Mouse (Mus musculus) WW6 (cell line): ENCODE data around the gene F2rl3.

Experiments
- DNase-seq: peaks from one replicate; pipeline ENCODE4 v3.0.0-alpha.2; 2013; ENCODE audit warnings: low read depth, low spot score

The F2rl3 gene

DNA sequence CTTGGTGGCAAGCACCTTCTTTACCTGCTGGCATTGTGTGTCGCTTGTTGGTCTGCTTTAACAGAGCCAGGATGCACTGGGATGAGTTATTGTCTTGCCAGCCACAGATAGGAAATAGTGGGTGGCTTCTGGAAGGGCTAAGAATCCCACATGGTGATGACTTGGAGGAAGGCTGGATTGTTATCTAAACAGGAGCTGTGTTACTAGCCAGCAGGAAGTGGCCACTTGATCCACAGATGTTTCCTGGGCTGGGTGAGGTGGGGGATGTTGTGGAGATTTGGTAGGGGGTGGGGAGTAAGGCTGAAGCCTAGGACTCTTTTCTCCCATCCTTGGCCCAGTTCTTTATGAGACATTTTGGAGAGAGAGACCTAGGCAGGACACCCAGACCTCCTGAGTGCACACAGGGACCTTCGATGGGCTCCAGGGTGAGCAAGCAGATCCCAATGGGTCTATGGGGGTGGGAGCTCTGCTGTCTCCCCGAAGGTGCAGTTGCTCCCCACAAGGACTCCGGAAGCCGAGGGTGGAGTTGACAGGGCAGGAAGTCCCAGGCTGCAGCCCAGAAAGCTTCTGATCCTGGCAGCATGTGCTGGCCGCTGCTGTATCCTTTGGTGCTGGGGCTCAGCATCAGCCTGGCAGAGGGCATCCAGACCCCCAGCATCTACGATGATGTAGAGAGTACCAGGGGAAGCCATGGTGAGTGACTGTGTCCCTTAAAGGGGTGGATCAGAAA is at the start of gene F2rl3:
F2rl3 (plus strand) TSS at position 559 of the 730 bp plus-strand sequence.
- no peak for DNase-seq

DNA sequence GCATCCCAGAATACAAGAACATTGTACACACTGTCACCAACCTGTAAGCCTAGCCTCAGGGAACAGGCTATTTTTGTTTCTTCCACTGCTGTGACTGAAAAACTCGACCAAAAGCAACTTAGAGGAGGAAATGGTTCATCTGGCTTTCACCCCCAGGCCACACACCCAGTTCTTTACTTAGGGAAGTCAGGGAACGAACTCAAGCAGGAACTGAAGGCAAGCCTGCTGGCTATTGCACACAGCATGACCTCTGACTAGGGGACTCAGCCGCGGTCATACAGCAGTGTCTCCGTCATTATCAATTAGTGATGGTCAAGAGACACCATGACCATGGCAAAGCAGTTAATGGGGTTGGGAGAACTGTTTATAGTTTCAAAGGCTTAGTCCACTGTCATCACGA is 49.1 kb upstream of the F2rl3 start:
- DNase-seq, result no peak

- no peak for DNase-seq
Measured at GRCm38 (mm10) chr8:72716594-72716993, 45.1 kb upstream of the F2rl3 start.

DNA sequence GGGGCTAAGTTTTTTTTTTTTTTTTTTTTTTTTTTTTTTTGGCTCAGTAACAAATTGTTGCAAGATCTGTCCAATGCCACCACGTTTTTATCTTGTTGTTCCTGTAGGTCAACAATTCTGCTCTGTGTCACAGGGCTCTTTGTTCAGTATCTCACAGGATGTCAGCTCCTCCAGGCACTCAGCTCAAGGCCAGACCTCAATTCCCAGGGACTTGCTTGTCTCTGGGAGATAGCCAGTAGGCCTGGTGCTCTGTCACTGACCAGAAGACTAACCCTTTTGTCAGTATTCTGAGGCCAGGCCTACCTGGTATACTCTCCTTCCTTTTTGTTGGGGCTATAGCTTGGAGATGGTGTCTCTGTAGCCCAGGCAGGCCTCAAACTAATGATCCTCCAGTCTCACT is 41.1 kb upstream of the F2rl3 start:
- no peak for DNase-seq

- peak; percentile 75 for DNase-seq
Measured at GRCm38 (mm10) chr8:72722769-72723650, 38.7 kb upstream of the F2rl3 start, which contains the start of gene Sin3b. Gene Sin3b (plus strand): TSS chr8:72723285.

DNA sequence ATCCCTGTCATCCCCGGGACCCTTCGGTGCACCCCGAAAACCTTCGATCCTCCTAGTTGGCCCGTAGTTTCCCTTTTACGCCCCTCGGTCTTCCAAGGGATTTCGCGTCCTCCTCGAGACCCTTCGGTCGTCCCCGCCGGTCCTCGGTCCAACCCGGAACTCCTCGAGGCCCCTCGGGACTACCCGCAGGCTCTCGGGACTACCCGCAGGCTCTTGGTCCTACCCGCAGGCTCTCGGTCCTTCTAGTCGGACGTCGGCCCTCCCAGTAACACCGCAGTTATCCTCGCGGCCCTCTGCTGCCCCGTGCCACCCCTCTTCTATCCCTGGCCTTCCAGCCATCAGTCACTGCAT is 38.1 kb upstream of the F2rl3 start:
- no peak for DNase-seq

GRCm38 (mm10) chr8:72728636-72729035 is 33.0 kb upstream of the F2rl3 start:
- DNase-seq, result no peak

DNA sequence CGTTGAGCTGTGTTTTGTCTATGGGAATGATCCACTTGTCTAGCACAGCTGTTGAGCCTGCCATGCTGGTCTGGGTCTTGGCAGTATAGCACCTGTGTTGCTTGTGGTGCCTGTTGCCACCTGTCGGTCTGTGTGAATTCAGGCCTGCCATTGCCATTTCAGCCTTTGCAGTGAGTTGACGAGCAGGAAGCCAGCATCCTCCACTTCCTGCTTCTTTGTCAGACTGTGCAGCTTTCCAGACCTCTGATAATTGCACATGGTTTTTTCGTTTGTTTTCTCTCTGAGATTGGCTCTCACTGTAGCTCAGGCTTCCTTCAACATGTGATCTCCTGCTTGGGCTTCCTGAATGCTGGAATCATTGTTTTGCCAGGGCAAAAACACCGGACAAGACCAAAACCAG is 26.7 kb upstream of the F2rl3 start:
- DNase-seq, result no peak

GRCm38 (mm10) chr8:72736868-72737267 is 24.8 kb upstream of the F2rl3 start:
- DNase-seq, result no peak

DNA sequence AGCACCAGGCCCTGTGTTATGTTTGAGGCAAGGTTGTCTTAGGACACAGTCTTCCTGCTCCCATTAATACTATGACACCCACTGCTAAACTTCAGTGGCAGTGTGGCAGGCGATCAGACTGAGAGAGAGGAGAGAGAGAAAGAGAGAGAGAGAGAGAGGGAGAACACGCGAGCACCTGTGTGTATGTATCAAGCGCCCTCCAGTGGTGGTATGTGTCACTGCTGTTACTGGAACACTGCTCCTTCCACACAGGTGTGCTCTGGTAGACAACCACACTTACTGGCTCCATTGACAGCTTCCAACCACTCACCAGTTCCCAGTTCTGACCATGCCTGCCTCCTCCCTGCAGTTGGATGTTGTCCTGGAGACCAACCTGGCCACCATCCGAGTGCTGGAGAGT is 15.6 kb upstream of the F2rl3 start:
- DNase-seq, result no peak

GRCm38 (mm10) chr8:72749846-72750245 is 11.8 kb upstream of the F2rl3 start:
- DNase-seq, result no peak

DNA sequence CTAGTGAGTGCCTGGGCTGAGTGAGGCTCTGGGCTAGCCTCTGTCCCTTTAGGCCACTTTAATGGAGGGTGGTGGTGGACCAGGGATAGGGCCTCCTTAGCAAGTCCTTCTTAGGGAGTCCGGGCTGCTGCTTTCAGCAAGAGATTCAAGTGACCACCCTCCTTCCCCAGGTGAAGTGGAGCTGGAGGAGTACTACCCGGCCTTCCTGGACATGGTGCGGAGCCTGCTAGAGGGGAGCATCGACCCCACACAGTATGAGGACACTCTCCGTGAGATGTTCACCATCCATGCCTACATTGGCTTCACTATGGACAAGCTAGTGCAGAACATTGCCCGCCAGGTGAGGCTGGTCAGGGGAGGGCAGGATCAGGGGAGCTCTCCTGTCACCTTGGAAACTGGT is 11.4 kb upstream of the F2rl3 start:
- no peak for DNase-seq

- no peak for DNase-seq
Measured at GRCm38 (mm10) chr8:72751126-72751525, 10.6 kb upstream of the F2rl3 start.

- DNase-seq, result no peak
Measured at GRCm38 (mm10) chr8:72752289-72752688, 9.4 kb upstream of the F2rl3 start.

DNA sequence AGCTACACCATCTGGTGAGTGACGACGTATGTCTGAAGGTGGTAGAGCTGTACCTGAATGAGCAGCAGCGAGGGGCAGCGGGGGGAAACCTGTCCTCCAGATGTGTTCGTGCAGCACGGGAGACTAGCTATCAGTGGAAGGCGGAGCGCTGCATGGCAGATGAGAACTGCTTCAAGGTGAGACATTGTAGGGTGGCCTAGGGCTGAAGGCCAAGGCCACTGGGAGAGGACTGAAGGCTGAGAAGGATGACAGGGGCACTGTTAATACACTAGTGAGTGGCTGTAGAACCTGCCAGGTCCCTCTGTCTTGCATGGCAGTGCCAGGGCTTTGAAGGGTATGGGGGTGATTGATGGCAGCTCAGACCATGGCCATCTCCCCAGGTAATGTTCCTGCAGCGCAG is 8.5 kb upstream of the F2rl3 start:
- DNase-seq, result no peak

GRCm38 (mm10) chr8:72753781-72754180 is 7.9 kb upstream of the F2rl3 start:
- no peak for DNase-seq

DNA sequence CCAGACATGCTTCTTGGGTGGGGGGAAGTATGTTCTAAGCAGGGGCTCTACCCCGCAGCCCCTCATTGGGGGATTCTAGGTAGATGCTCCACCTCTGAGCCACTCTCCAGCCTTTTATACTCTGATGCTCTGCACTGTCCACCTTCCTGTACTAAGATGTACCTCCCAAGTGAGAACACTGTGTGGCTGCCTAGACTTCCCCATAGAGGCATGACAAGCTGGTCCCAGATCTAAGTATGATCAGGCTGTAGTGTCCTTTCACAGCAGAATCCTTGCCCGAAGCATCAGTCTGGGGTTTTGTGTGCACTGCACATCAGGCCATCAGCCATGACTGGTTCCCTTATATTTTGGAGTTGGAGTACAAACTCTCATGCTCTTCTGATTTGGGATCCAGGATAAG is 5.6 kb upstream of the F2rl3 start:
- no peak for DNase-seq

DNA sequence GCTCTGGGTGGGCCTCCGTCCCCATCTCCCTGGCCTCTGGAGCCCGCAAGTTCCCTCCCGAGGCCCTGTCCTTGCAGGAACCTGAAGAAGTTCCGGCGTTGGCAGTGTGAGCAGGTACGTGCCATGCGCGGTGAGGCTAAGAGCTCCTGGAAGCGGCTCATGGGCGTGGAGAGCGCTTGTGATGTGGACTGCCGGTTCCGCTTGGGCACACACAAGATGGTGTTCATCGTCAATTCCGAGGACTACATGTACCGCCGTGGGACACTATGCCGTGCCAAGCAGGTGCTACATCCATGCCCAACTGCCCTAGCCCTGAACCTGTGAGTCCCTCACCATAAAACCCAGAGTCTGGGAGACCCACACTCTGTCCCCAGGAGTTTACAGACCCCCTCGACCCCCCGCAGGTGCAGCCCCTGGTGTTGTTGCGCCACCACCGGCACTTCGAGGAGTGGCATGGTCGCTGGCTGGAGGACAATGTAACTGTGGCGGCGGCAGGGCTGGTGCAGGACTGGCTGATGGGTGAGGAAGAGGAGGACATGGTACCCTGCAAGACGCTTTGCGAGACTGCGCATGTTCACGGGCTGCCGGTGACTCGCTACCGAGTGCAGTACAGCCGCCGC is 4.8 kb upstream of the F2rl3 start:
- DNase-seq, result no peak

GRCm38 (mm10) chr8:72757426-72758195 is 4.1 kb upstream of the F2rl3 start:
- no peak for DNase-seq

- no peak for DNase-seq
Measured at GRCm38 (mm10) chr8:72758310-72758709, 3.4 kb upstream of the F2rl3 start.

- no peak for DNase-seq
Measured at GRCm38 (mm10) chr8:72760216-72760615, 1.5 kb upstream of the F2rl3 start.

GRCm38 (mm10) chr8:72762306-72762705 is 626 bp downstream of the F2rl3 start:
- DNase-seq, result no peak
